Mouse (Mus musculus) adrenal gland, adult 18-20 months (tissue): Measurements from ENCODE around the gene Ube2ql1. TPM values are rescaled to one million over a fixed set of nuclear protein-coding genes. Genes with fewer than 3 reads are reported as not detected.

ENCODE experiments used
- DNase-seq, 2 experiments: peaks; one replicate each; pipeline ENCODE4 v3.0.0; 2021 to 2022; ENCODE audit warnings: low spot score in 2 of 2
- total RNA-seq, 2 experiments: library from RNA; stranded (reverse); gene quantifications; 1 replicate in 1 of 2; 2 replicates in 1 of 2; pipeline ENCODE4 v1.2.3; 2021

The Ube2ql1 gene
- total RNA-seq, 2 experiments from 2014 or later, result 2.8 to 3.7 TPM

DNA sequence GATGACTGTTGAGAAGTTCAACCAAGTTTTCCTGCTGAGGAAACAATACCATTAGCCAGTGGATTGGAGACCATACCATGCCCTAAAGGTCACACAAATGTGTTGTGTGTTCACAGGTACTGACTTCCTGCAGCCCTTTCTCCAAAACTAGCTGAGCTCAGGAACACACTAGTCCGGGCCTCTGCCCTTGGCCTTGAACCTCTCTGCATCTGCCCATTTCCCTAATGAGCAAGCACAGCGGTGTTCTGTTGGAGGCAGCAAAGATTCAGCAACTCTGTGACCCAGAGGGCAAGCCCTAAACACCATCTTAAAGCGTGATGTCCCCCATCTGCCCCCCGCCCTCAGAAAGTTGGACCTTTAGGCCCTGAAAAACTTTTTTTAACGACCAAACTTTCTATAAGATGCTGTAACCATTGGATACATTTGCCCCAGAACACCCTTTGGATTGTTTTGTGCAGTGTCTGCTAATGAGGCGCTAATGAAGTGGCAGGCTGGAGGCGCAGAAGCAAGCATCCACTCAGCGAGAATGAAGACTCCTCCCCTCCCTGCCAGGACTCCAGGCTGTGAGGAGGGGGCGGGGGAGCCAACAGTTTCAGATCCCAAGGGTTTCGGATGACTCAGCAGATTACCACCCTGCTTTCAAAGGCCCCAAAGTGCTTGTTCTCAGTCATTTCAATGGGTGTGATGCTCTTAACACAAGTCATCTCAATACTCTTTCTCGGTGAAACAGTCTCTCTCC, 21.7 kb downstream of the Ube2ql1 start:
- no peak for DNase-seq

DNA sequence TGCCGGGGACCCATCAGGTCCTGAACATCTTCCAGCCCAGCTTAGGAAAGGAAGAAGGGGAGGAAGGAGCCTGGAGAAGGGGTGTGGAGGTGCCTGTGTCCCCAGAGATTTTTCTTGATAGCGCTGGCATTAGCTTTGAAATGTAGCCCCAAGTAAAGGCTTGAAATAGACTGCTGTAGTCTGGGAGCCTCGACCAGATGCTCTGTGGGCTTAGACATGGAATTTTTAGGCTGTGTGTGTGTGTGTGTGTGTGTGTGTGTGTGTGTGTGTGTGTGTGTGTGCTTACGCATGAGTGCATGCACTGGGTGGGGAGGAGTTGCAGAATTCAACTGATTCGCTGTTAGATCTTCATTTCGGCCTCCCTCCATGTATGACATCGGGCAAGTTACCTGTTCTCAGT, 31.5 kb downstream of the Ube2ql1 start:
- DNase-seq, result no peak

DNA sequence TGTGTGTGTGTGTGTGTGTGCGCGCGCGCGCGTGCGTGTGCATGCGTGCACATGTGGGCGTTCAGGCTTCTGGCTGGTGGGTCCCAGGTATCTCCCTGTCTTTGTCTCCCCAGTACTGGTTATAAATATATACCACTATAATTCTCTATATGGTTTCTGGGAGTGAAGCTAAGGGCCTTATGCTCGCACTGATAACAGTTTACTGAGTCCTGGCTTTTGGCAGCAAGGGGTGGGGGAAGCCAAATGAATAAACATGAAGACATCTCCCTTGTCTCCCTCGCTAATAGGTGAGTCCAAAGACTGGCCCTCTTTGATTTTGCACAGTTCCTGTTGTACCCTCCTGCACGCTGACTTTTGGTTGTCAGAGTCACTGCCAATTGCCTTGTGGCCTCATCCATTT, 32.2 kb downstream of the Ube2ql1 start:
- no peak for DNase-seq

DNA sequence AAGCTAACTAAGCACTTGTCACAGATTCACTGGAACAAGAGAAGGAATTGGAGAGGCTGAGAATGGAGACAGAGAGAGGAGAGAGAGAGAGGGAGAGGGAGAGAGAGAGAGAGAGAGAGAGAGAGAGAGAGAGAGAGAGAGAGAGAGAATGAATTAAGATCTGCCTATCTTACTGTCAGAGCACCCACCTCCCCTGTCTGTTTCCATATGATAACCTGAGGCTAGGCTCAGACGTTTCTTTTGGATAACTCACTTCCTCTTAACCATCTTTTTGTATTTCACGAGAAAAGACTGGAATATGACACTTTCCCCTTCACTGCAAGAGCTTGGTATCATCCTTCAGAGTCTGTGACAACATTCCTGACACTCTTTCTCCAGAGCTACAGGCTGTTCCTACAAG, 32.8 kb downstream of the Ube2ql1 start:
- no peak for DNase-seq

DNA sequence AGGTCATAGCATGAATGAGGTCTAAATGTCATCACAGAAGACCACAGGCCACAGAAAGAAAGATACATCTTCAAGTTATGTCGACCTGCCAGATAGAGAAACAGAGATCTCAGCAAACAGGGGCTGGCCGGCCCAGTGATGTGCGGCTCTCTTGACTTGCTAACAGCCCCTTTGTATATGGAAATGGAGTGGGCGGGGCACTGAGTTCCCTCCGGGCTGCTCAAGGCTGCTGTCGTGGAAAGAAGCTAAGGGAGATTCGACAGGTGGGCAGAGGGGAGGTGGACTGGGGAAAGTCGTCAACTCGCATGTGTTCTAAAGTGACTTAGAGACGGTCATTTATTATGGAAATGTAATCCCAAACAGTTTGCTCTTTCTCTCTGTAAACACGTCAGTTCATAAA, 36.2 kb downstream of the Ube2ql1 start:
- DNase-seq, result no peak

DNA sequence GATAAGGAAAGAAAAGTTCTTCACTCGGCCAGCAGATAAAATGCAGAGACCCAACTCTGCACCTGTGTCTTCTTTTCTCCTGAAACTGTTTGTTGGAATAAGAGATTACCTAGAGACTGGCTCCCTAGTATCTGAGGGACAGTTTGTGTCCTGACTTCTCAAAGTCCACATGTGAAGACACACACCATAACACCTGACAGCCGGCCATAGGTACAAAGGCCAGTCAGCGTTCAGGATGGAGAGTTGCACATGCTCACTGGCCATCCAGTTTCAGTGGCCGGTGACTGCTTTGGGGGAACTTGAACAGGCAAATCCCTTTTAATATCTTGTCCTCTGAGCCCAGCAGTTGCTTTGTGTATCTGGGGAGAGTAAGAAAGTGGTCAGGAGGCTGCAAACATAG, 38.3 kb downstream of the Ube2ql1 start:
- DNase-seq, result no peak

DNA sequence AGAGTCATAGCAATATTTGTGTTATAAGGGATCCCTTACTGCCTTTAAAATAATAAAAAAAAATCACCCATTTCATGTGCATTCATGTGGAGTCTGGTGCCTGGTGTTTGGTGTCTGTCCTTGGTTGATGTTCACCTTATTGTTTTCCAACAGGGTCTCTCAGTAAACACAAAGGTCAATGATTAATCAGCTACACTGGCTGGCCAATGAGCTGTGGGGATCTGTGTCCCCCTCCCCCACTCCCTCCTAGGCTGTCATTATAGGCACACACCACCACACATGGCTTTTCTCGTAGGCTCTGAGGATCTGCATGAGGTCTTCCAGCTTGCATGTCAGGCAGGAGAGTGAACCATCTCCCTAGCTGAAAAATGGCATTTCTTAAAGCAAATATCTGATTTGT, 38.9 kb downstream of the Ube2ql1 start:
- no peak for DNase-seq

DNA sequence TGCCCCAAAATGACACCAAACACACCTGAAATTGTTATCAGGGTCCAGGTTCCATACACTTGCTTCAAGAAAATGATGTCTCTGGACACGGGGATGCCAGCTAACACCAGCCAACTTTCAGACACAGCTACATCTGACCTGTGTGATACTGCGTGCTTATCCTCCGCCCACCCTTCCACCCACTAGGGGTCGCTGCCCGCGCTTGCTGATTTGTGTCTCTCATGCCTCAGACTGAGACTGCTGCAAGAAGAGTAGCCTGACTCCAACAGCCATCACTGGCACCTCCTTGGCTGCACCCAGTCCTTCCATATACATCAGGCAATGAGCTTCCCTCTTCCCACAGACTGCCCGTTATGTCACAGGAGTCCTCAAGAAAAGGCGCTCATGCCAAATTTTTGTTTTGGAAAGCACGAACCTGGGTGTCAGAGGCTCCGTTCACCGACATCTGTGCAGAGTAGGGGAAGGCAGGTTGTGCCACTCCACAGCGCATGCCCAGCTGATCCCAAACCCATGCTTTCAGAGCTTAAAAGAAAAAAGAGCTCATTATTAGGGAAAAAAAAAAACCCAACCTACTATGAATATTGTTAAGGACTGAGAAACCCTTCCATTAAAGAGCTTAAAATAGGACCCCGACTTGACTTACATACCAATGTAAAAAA, 43.2 kb downstream of the Ube2ql1 start:
- DNase-seq, result peak; percentile 65 to 74

DNA sequence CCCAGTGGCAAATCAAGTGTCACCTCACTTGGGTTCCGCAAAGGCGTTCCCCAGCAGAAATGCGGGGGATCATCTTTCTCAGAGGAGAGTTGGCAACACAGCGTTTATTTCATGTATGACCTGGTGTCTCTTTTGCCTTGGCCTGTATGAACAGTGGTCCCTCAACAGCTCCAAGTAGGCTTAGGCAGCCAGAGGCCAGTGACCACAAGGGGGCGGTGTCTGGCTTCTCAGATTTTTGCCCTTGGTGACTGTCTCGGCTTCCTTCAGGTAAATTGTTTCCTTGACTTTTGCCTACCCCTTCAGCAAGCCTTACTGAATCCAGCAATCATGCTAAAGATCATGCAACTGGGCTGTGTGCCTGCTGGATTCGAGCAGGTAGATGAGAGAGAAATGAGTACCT, 48.6 kb downstream of the Ube2ql1 start:
- peak; percentile 50 to 53 for DNase-seq

DNA sequence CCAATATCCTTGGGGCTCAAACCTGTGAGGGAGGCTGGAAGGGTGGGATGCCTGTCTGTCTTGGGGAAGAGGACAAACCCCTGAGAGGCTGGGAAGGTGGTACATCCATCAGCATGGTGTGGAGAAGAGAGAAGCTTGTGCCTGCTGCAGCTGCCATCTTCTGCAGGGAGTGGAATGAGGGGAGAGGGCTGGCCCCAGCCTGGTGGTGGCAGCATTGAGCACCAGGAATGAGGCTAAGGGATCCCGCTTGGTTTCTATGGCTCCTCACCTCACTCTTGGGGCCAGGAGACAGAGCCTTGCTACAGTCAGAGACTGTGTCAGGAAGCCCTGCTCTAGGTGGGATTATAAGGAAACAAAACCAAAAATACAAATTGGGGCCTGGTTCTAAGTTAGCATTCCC, 52.7 kb downstream of the Ube2ql1 start:
- DNase-seq, result peak in 1 of 2 experiments; percentile 6

DNA sequence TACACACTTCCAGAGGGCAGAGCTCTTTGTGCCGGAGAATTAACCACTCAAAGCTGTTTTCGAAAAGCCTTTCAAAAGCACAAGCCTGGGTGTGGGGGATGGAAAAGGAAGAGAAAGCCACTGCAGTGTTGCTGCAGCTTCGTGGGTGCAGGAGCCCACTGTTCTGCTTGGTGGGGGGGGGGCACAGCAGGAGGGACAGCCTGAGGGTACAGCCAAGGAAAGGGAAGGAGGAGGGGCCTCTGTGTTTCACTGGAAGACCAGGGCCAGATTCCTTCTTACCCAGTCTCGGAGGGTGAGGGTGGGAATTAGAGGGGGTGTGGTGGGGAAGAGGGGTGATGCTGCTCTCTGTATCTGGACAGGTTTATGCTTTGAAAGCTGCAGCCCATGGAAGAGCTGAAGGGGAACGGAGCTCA, 54.3 kb downstream of the Ube2ql1 start:
- DNase-seq, result no peak

DNA sequence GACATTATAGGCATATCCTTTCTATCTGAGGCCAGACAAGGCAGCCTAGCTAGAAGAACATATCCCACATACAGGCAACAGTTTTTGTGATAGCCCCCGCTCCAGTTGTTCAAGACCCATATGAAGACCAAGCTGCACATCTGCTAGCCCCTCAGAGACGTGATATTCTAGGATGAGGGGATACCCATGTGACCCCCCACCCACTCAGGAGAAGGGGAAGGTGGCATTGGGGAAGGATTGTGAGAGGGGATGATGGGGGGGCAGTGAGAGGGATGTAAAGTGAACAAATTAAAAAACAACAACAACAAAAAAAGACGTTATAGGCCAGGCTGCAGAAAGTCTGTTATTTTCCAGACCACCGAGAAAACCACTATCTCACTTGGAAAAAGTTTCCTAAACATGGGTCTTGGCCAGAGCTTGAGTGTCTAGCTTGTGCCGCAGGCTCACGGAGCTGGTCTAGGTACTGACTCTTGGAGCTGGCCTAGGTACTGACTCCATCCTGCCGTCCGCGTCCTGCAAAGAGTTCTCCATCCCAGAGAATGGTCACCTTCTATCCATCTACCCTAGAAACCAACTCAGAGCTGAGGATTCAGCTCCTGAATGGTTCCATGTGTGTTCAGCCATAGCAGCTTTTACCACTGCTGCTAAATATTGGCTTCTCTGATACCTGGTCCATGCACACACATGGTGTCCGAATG, 65.6 kb downstream of the Ube2ql1 start:
- DNase-seq, result no peak

DNA sequence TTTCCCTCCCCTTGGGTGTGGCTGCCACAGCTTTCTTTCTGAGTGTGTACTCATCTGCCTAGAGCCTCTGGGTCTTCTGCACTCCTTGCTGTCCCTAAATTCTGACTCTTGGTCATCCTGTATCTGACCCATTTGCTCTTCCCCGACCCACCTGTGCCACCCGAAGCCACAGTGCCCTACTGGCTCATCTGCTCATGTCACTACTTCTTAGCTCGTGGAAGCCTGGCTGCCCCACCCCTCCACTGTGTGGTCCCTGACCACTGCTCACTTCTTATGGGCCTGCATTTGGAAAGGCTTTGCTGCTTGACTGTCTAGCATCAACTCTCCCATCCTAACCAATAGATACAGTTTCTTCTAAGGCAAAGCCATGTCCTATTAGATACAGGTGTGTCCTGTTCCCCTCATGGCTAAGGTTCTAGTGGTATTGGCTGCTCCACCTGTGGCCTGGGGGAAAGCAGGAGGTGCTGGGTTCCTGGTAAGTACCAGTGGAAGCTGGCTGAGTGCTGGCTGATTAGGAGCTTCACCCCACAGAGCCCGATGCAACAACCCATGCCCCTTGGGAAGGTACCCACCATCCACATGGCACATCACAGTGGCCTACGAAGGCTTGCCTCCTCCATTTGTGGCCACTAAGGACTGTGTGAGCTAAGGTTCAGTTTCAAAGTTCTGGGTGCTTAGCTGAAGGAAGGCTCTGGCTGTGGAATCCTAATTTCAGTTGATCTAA, 66.3 kb downstream of the Ube2ql1 start:
- no peak for DNase-seq

DNA sequence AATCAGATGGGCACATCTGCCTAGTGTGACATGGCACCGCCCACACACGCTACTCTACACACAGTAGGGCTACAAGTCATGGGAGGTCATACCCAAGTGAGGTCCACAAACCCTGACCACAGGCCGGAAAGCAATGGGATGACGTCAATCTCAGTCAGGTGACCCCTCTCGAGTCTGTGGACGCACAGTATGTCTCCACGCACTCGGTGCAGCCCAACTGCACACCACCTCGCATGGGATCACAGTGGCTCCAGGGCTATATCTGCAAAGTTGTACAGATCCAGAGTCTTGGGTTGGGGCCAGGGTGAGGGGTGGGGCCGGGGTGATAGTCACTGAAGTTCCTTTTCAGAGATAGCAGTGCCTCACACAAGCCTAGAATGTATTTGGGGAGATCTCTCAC, 67.1 kb downstream of the Ube2ql1 start:
- no peak for DNase-seq

DNA sequence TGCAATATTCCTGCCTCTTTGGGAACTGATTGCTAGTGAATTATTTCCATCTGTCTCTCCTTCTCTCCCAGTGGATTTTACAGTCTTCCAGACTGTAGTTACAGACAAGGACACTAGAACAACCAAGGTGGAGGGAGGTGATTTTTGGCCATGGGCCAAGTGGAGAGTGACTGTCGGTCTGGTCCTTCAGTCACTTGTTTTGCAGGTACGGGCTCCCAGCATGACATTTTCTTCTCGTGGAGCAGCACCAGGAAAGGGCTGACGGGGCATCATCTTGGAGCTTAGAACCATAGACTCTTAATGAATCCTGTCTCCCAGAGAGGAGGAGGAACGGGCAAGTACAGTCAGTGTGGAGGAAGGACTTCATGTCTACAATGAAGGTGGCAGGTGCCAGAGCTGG, 67.6 kb downstream of the Ube2ql1 start:
- no peak for DNase-seq

DNA sequence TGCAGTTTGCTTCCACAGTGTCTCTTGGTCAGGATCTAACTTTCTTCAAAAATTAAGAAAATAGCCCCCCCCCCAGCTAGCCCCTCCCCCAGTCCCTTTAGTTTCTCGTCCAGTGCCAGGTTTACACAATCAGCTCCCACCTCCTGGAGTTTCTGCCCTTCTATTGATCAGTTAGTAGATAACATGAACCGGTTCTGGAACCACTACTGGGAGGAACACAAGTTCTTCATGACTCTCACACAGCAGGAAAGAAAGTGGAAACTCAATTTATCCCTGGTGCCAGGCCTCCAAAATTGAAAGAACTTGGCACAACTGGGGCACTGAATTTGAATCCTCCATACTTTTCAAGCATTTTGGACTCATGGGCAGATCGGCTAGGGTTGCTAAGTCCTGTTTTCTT, 85.2 kb downstream of the Ube2ql1 start:
- DNase-seq, result no peak

Other genes with a start within 250 kb of the Ube2ql1 start
- 10 to 100 TPM; 77.3 to 85.7 TPM for gene Nsun2, start 206.1 kb downstream of the Ube2ql1 start, total RNA-seq
- 10 to 100 TPM; 17.5 to 20.9 TPM for gene Tent4a, start 205.3 kb downstream of the Ube2ql1 start, total RNA-seq
- 10 to 100 TPM in 1 of 2 experiments, 1 to 10 TPM in 1; 3.2 to 12.1 TPM for gene Srd5a1, start 128.4 kb downstream of the Ube2ql1 start, total RNA-seq
- gene Med10, start 62.5 kb upstream of the Ube2ql1 start, total RNA-seq, result 10 to 100 TPM; 45.4 to 56.2 TPM